Mouse (Mus musculus): ENCODE data around the gene Pde4b. TPM values are rescaled to one million over a fixed set of nuclear protein-coding genes. Genes with fewer than 3 reads are reported as not detected.

Pde4b gene
- total RNA-seq (2023), result 142 to 150 TPM (median 145 TPM) in 4 replicates

GRCm38 (mm10) chr4:102087091-102087565 is at the start of gene Pde4b:
Gene Pde4b (plus strand): TSS chr4:102087543.

Other genes with a start within 250 kb of the Pde4b start
- not detected in 4 replicates for gene B020004J07Rik, start 243.5 kb upstream of the Pde4b start, total RNA-seq (2023)
- gene C130073F10Rik, start 193.8 kb upstream of the Pde4b start, total RNA-seq (2023), result not detected in 4 replicates
- gene Gm12800, start 178.4 kb upstream of the Pde4b start, total RNA-seq (2023), result not detected in 4 replicates
- not detected in 4 replicates for gene Gm12794, start 147.1 kb upstream of the Pde4b start, total RNA-seq (2023)
- gene Gm12790, start 106.5 kb upstream of the Pde4b start, total RNA-seq (2023), result not detected in 4 replicates
- gene Gm12789, start 100.9 kb upstream of the Pde4b start, total RNA-seq (2023), result not detected in 4 replicates